Mouse (Mus musculus) CH12.LX (cell line): ENCODE data around the gene Traf1. TPM values are rescaled to one million over a fixed set of nuclear protein-coding genes. Genes with fewer than 3 reads are reported as not detected.

Experiments
- DNase-seq: peaks from one replicate; pipeline ENCODE4 v3.0.0-alpha.2; 2013; ENCODE audit errors: extremely low read depth
- H3K27ac ChIP-seq: 2 replicates; pipeline ENCODE4 v1.5.1; 2012; ENCODE audit warnings: low read depth, mild to moderate bottlenecking, control low read depth, moderate library complexity; ENCODE audit not compliant: insufficient read depth
- H3K27me3 ChIP-seq: replicated peaks from 2 replicates; pipeline ENCODE3; 2012; ENCODE audit warnings: inconsistent platforms
- H3K36me3 ChIP-seq, 2 experiments: replicated peaks in 1 of 2; 2 replicates each; pipeline versions ENCODE3 to v1.6.1; 2012; ENCODE audit warnings: inconsistent platforms in 1 of 2, low read length in 1 of 2, mild to moderate bottlenecking in 1 of 2, mixed read lengths in 1 of 2, moderate library complexity in 1 of 2; ENCODE audit not compliant: control insufficient read depth in 1 of 2, insufficient read depth in 1 of 2
- H3K4me1 ChIP-seq, 2 experiments: 2 replicates each; pipeline ENCODE4 v1.6.1; 2012; ENCODE audit warnings: inconsistent platforms in 1 of 2, moderate library complexity in 1 of 2; ENCODE audit not compliant: insufficient read depth in 2 of 2, control insufficient read depth in 1 of 2
- H3K4me2 ChIP-seq: 2 replicates; pipeline ENCODE4 v1.6.1; 2012; ENCODE audit warnings: low read depth, mild to moderate bottlenecking, control low read depth; ENCODE audit not compliant: poor library complexity, insufficient read depth, severe bottlenecking
- H3K4me3 ChIP-seq, 3 experiments: fragments of 150-350 bp in 1 of 3; sonication (generic) in 1 of 3; replicated peaks in 1 of 3; 2 replicates each; pipeline versions ENCODE3 to v1.5.1; 2011 to 2012; ENCODE audit warnings: low read depth in 2 of 3, low read length in 2 of 3, mild to moderate bottlenecking in 2 of 3, moderate library complexity in 2 of 3, control low read depth in 1 of 3, improper control_type of control experiment in 1 of 3, inconsistent platforms in 1 of 3, mixed read lengths in 1 of 3; ENCODE audit not compliant: poor library complexity in 1 of 3
- H3K79me2 ChIP-seq: replicated peaks from 2 replicates; pipeline ENCODE4 v1.6.1; 2012; ENCODE audit warnings: mild to moderate bottlenecking, moderate library complexity; ENCODE audit not compliant: control insufficient read depth, poor library complexity, insufficient read depth, severe bottlenecking; ENCODE audit errors: extremely low read depth
- H3K9ac ChIP-seq: 2 replicates; pipeline ENCODE4 v1.6.1; 2012; ENCODE audit warnings: low read depth, mild to moderate bottlenecking, control low read depth, moderate library complexity; ENCODE audit not compliant: insufficient read depth
- H3K9me3 ChIP-seq: replicated peaks from 2 replicates; pipeline ENCODE3; 2012; ENCODE audit warnings: low read length, inconsistent platforms, mixed read lengths
- BHLHE40 ChIP-seq: IDR thresholded peaks from 2 replicates; pipeline ENCODE4 v1.6.1; 2011; ENCODE audit warnings: mild to moderate bottlenecking, low read depth, low read length, improper control_type of control experiment
- CHD1 ChIP-seq: IDR thresholded peaks from 2 replicates; pipeline ENCODE4 v1.6.1; 2012; ENCODE audit warnings: low read depth, low read length, improper control_type of control experiment, inconsistent platforms
- CHD2 ChIP-seq: IDR thresholded peaks from 2 replicates; pipeline ENCODE4 v1.6.1; 2011; ENCODE audit warnings: low read length, improper control_type of control experiment
- CTCF ChIP-seq, 2 experiments: IDR thresholded peaks in 1 of 2; conservative IDR thresholded peaks in 1 of 2; 2 replicates each; pipeline ENCODE4 v1.5.1; 2011 to 2012; ENCODE audit warnings: low read depth in 2 of 2, low read length in 2 of 2, improper control_type of control experiment in 1 of 2, inconsistent platforms in 1 of 2, mild to moderate bottlenecking in 1 of 2, moderate library complexity in 1 of 2
- E2F4 ChIP-seq: IDR thresholded peaks from 2 replicates; pipeline ENCODE4 v1.6.1; 2011; ENCODE audit warnings: low read depth, low read length, improper control_type of control experiment; ENCODE audit not compliant: insufficient replicate concordance
- ELF1 ChIP-seq: IDR thresholded peaks from 2 replicates; pipeline ENCODE4 v1.6.1; 2014; ENCODE audit warnings: low read depth, mild to moderate bottlenecking, inconsistent platforms, low read length, improper control_type of control experiment
- EP300 ChIP-seq: IDR thresholded peaks from 2 replicates; pipeline ENCODE4 v1.6.1; 2011; ENCODE audit warnings: low read length, improper control_type of control experiment
- ETS1 ChIP-seq: conservative IDR thresholded peaks from 2 replicates; pipeline ENCODE4 v1.6.1; 2012; ENCODE audit warnings: low read depth, mild to moderate bottlenecking, inconsistent platforms, low read length, improper control_type of control experiment, moderate library complexity
- GABPA ChIP-seq: IDR thresholded peaks from 2 replicates; pipeline ENCODE4 v1.6.1; 2012; ENCODE audit warnings: low read depth, low read length, improper control_type of control experiment, inconsistent platforms; ENCODE audit not compliant: insufficient replicate concordance
- HCFC1 ChIP-seq: IDR thresholded peaks from 2 replicates; pipeline ENCODE4 v1.6.1; 2012; ENCODE audit warnings: low read depth, mild to moderate bottlenecking, inconsistent platforms, low read length, improper control_type of control experiment
- IRF4 ChIP-seq: IDR thresholded peaks from 2 replicates; pipeline ENCODE4 v1.6.1; 2014; ENCODE audit warnings: low read depth, mild to moderate bottlenecking, inconsistent platforms, low read length, improper control_type of control experiment
- JUN ChIP-seq: IDR thresholded peaks from 2 replicates; pipeline ENCODE4 v1.6.1; 2011; ENCODE audit warnings: low read depth, mild to moderate bottlenecking, low read length, improper control_type of control experiment, moderate library complexity; ENCODE audit not compliant: insufficient read depth
- JUND ChIP-seq: conservative IDR thresholded peaks from 2 replicates; pipeline ENCODE4 v1.6.1; 2011; ENCODE audit warnings: low read depth, low read length, improper control_type of control experiment
- KAT2A ChIP-seq: IDR thresholded peaks from 2 replicates; pipeline ENCODE4 v1.6.1; 2012; ENCODE audit warnings: low read length, improper control_type of control experiment, inconsistent platforms; ENCODE audit not compliant: insufficient replicate concordance
- MAFK ChIP-seq: IDR thresholded peaks from 2 replicates; pipeline ENCODE4 v1.6.1; 2011; ENCODE audit warnings: low read length, improper control_type of control experiment; ENCODE audit not compliant: insufficient replicate concordance
- MAX ChIP-seq: IDR thresholded peaks from 2 replicates; pipeline ENCODE4 v1.6.1; 2011; ENCODE audit warnings: low read length, improper control_type of control experiment
- MAZ ChIP-seq: IDR thresholded peaks from 2 replicates; pipeline ENCODE4 v1.6.1; 2012; ENCODE audit warnings: low read depth, mild to moderate bottlenecking, inconsistent platforms, low read length, improper control_type of control experiment, moderate library complexity
- MEF2A ChIP-seq: IDR thresholded peaks from 2 replicates; pipeline ENCODE4 v1.6.1; 2014; ENCODE audit warnings: low read depth, mild to moderate bottlenecking, inconsistent platforms, low read length, improper control_type of control experiment, borderline replicate concordance
- MXI1 ChIP-seq: IDR thresholded peaks from 2 replicates; pipeline ENCODE4 v1.6.1; 2011; ENCODE audit warnings: mild to moderate bottlenecking, low read depth, low read length, improper control_type of control experiment
- MYC ChIP-seq: IDR thresholded peaks from 2 replicates; pipeline ENCODE4 v1.6.1; 2011; ENCODE audit warnings: low read depth, mild to moderate bottlenecking, improper control_type of control experiment, low read length
- NELFE ChIP-seq: IDR thresholded peaks from 2 replicates; pipeline ENCODE4 v1.6.1; 2011; ENCODE audit warnings: low read depth, low read length, improper control_type of control experiment
- NRF1 ChIP-seq: IDR thresholded peaks from 2 replicates; pipeline ENCODE4 v1.6.1; 2014; ENCODE audit warnings: low read depth, mild to moderate bottlenecking, inconsistent platforms, low read length, improper control_type of control experiment, moderate library complexity
- PAX5 ChIP-seq: IDR thresholded peaks from 2 replicates; pipeline ENCODE4 v1.6.1; 2012; ENCODE audit warnings: low read length, inconsistent platforms, mixed read lengths
- POLR2A ChIP-seq: IDR thresholded peaks from 2 replicates; pipeline ENCODE4 v1.6.1; 2011; ENCODE audit warnings: low read depth, mild to moderate bottlenecking, improper control_type of control experiment, low read length
- POLR2AphosphoS2 ChIP-seq: IDR thresholded peaks from 2 replicates; pipeline ENCODE4 v1.6.1; 2011; ENCODE audit warnings: low read depth, low read length, improper control_type of control experiment
- RAD21 ChIP-seq: IDR thresholded peaks from 2 replicates; pipeline ENCODE4 v1.6.1; 2011; ENCODE audit warnings: low read depth, mild to moderate bottlenecking, low read length, improper control_type of control experiment, moderate library complexity
- RCOR1 ChIP-seq: conservative IDR thresholded peaks from 2 replicates; pipeline ENCODE4 v1.6.1; 2012; ENCODE audit warnings: low read depth, mild to moderate bottlenecking, inconsistent platforms, low read length, improper control_type of control experiment
- SIN3A ChIP-seq: IDR thresholded peaks from 2 replicates; pipeline ENCODE4 v1.6.1; 2012; ENCODE audit warnings: low read length, improper control_type of control experiment, inconsistent platforms
- SMC3 ChIP-seq: IDR thresholded peaks from 2 replicates; pipeline ENCODE4 v1.6.1; 2011; ENCODE audit warnings: low read depth, low read length, improper control_type of control experiment
- TBP ChIP-seq: conservative IDR thresholded peaks from 2 replicates; pipeline ENCODE4 v1.6.1; 2011; ENCODE audit warnings: low read depth, low read length, improper control_type of control experiment
- TCF12 ChIP-seq: IDR thresholded peaks from 2 replicates; pipeline ENCODE4 v1.6.1; 2014; ENCODE audit warnings: low read depth, mild to moderate bottlenecking, inconsistent platforms, low read length, improper control_type of control experiment
- UBTF ChIP-seq: IDR thresholded peaks from 2 replicates; pipeline ENCODE4 v1.6.1; 2012; ENCODE audit warnings: low read depth, mild to moderate bottlenecking, inconsistent platforms, low read length, improper control_type of control experiment, moderate library complexity
- USF1 ChIP-seq: IDR thresholded peaks from 2 replicates; pipeline ENCODE4 v1.6.1; 2014; ENCODE audit warnings: low read depth, mild to moderate bottlenecking, inconsistent platforms, low read length, improper control_type of control experiment
- USF2 ChIP-seq: conservative IDR thresholded peaks from 2 replicates; pipeline ENCODE4 v1.6.1; 2011; ENCODE audit warnings: low read depth, low read length, improper control_type of control experiment
- ZC3H11A ChIP-seq: IDR thresholded peaks from 2 replicates; pipeline ENCODE4 v1.6.1; 2012; ENCODE audit warnings: low read depth, mild to moderate bottlenecking, inconsistent platforms, low read length, improper control_type of control experiment
- ZKSCAN1 ChIP-seq: IDR thresholded peaks from 2 replicates; pipeline ENCODE4 v1.6.1; 2012; ENCODE audit warnings: low read depth, inconsistent platforms, low read length, improper control_type of control experiment, borderline replicate concordance
- ZMIZ1 ChIP-seq: IDR thresholded peaks from 2 replicates; pipeline ENCODE4 v1.6.1; 2012; ENCODE audit warnings: low read depth, mild to moderate bottlenecking, inconsistent platforms, low read length, improper control_type of control experiment
- ZNF384 ChIP-seq: IDR thresholded peaks from 2 replicates; pipeline ENCODE4 v1.6.1; 2012; ENCODE audit warnings: low read depth, low read length, improper control_type of control experiment, inconsistent platforms
- dilution Hi-C: fragments of 300-500 bp; cut with MboI; formaldehyde crosslinking; loops from 2 replicates; pipeline ENCODE4 v1.14.3; 2020; ENCODE audit warnings: low sequenced_read_pairs; ENCODE audit not compliant: extremely low pct_unique_long_range_greater_than_20kb, extremely low pct_ligation_motif_present
- in situ Hi-C: fragments of 300-500 bp; cut with MboI; formaldehyde crosslinking; loops from 3 replicates; pipeline ENCODE4 v1.14.3; 2019; ENCODE audit warnings: low sequenced_read_pairs, low pct_ligation_motif_present, low pct_unique_long_range_greater_than_20kb, mixed read lengths
- polyA plus RNA-seq: library from polyadenylated mRNA; unstranded; fragments of >175 nt; gene quantifications from 2 replicates; pipeline ENCODE4 v1.2.1, GENCODE M21; 2012; ENCODE audit warnings: low read depth; ENCODE audit not compliant: insufficient read length
- total RNA-seq, 2 experiments: library from RNA; depleted of rRNA; stranded (reverse); fragments of 300-350 nt in 1 of 2; fragments of >200 nt in 1 of 2; gene quantifications; 2 replicates each; pipeline ENCODE4 v1.2.3; 2012 to 2014

Gene Traf1
- total and polyA plus RNA-seq, 3 experiments, result 47.9 to 151 (median 66.9) TPM

- 0 out of 2 replicates have a peak, but pooled peaks have one; percentile 30 for TF ChIP-seq E2F4
- peak; percentile 77 for TF ChIP-seq POLR2A
- TF ChIP-seq PAX5, result no peak
- peak; percentile 71 for TF ChIP-seq MYC
- peak; percentile 23; the same call in 1 of the 2 replicates for TF ChIP-seq SIN3A
- TF ChIP-seq CHD2, result 0 out of 2 replicates have a peak, but pooled peaks have one; percentile 12
- TF ChIP-seq POLR2AphosphoS2, result no peak
- no peak for TF ChIP-seq USF2
- no peak for TF ChIP-seq ZNF384
- TF ChIP-seq CTCF (conservative IDR thresholded peaks at IDR 0.05 in 1 of 2, IDR thresholded peaks at IDR 0.05 in 1 of 2; ENCODE audit: low read depth in 2 of 2, low read length in 2 of 2), result no peak
- peak; percentile 16; the same call in 1 of the 2 replicates for TF ChIP-seq HCFC1
- peak; percentile 53 for TF ChIP-seq NRF1
- TF ChIP-seq TCF12, result peak; percentile 66
- no peak for TF ChIP-seq GABPA
- no peak; the same call in 1 of the 2 replicates for TF ChIP-seq ETS1
- peak; percentile 65 for TF ChIP-seq MXI1
- no peak for TF ChIP-seq MAFK
- TF ChIP-seq BHLHE40, result peak; percentile 46; the same call in 1 of the 2 replicates
- no peak for TF ChIP-seq MEF2A
- no peak for TF ChIP-seq JUND
- TF ChIP-seq ZMIZ1, result peak; percentile 45
- TF ChIP-seq UBTF, result no peak
- 0 out of 2 replicates have a peak, but pooled peaks have one; percentile 40 for TF ChIP-seq TBP
- TF ChIP-seq IRF4, result no peak
- peak; percentile 81 for TF ChIP-seq MAX
- peak; percentile 54; the same call in 1 of the 2 replicates for TF ChIP-seq NELFE
- TF ChIP-seq KAT2A, result no peak
- TF ChIP-seq SMC3, result no peak
- TF ChIP-seq ZKSCAN1, result no peak
- no peak for TF ChIP-seq RCOR1
- TF ChIP-seq ELF1, result peak; percentile 68
- no peak for TF ChIP-seq RAD21
- no peak for TF ChIP-seq JUN
- TF ChIP-seq USF1, result no peak
- TF ChIP-seq ZC3H11A, result no peak
- TF ChIP-seq MAZ, result no peak
- no peak for TF ChIP-seq EP300
- TF ChIP-seq CHD1, result no peak
- Histone ChIP-seq H3K4me1 (peaks cover 11 to 43% of the 10 kb centered on the region in 2 experiments), H3K9ac (peak overlapping the region; percentile 79), H3K36me3 (peaks cover 20 to 30% of the 10 kb centered on the region in 2 experiments), H3K4me2 (peak overlapping the region; percentile 26), H3K79me2 (no peaks in the 10 kb centered on the region), H3K27ac (no peak overlapping the region), H3K9me3 (no peaks in the 10 kb centered on the region), H3K4me3 (peak overlapping the region; percentile 64 to 80 (median 67)), H3K27me3 (no peaks in the 10 kb centered on the region)
- DNase-seq, result peak; percentile 74
- in situ Hi-C loops, result loop anchor here (10.0 kb wide), 1 partner anchor 51 kb away; the partner anchor contains the start of gene Traf1
- dilution Hi-C loops, result no loop called here
Observed at GRCm38 (mm10) chr2:34914069-34914822, 47.3 kb downstream of the Traf1 start.
